Mouse (Mus musculus) G1E-ER4 (cell line): ENCODE data around the gene Meltf. TPM values are rescaled to one million over a fixed set of nuclear protein-coding genes. Genes with fewer than 3 reads are reported as not detected.

Experiments
- GATA1 ChIP-seq: IDR thresholded peaks from one replicate; pipeline ENCODE4 v1.8.0; 2012; ENCODE audit warnings: low read length, inconsistent platforms
- polyA plus RNA-seq: library from polyadenylated mRNA; stranded (reverse); fragments of >175 nt; gene quantifications from 2 replicates; pipeline ENCODE4 v1.2.3, GENCODE M21; 2012

Gene Meltf
- polyA plus RNA-seq: not detected in 2 replicates

GRCm38 (mm10) chr16:31878573-31879257 is at the start of gene Meltf:
TSS of gene Meltf (plus strand) at chr16:31878810.
- TF ChIP-seq GATA1: no peak

GRCm38 (mm10) chr16:31830726-31831125 is 47.9 kb upstream of the Meltf start:
- TF ChIP-seq GATA1: no peak

- TF ChIP-seq GATA1: no peak
These were observed 45.8 kb upstream of the Meltf start for GRCm38 (mm10) chr16:31832630-31833422.

GRCm38 (mm10) chr16:31834011-31834584 is 44.5 kb upstream of the Meltf start:
- TF ChIP-seq GATA1: no peak

- no peak for TF ChIP-seq GATA1
These were observed 43.8 kb upstream of the Meltf start for GRCm38 (mm10) chr16:31834662-31835318.

- no peak for TF ChIP-seq GATA1
These were observed 41.2 kb upstream of the Meltf start for GRCm38 (mm10) chr16:31837362-31837761.

- TF ChIP-seq GATA1: no peak
These were observed 34.4 kb upstream of the Meltf start for GRCm38 (mm10) chr16:31844246-31844645.

GRCm38 (mm10) chr16:31846763-31847162 is 31.8 kb upstream of the Meltf start:
- TF ChIP-seq GATA1: no peak

- TF ChIP-seq GATA1: no peak
These were observed 14.7 kb upstream of the Meltf start for GRCm38 (mm10) chr16:31863920-31864319.

GRCm38 (mm10) chr16:31865242-31865641 is 13.4 kb upstream of the Meltf start:
- TF ChIP-seq GATA1: no peak

GRCm38 (mm10) chr16:31866911-31867310 is 11.7 kb upstream of the Meltf start:
- no peak for TF ChIP-seq GATA1

- TF ChIP-seq GATA1: no peak
These were observed 10.9 kb upstream of the Meltf start for GRCm38 (mm10) chr16:31867736-31868135.

GRCm38 (mm10) chr16:31873721-31874120 is 4.9 kb upstream of the Meltf start:
- no peak for TF ChIP-seq GATA1

- no peak for TF ChIP-seq GATA1
These were observed 3.2 kb upstream of the Meltf start for GRCm38 (mm10) chr16:31875391-31875790.

- TF ChIP-seq GATA1: no peak
These were observed 2.2 kb upstream of the Meltf start for GRCm38 (mm10) chr16:31876386-31876785.

GRCm38 (mm10) chr16:31878052-31878451 is 558 bp upstream of the Meltf start:
- no peak for TF ChIP-seq GATA1
